Mouse (Mus musculus) CD8-positive naive resting alpha-beta T cell, adult 2 months (primary cell): Measurements from ENCODE around the gene Mapk3.
A peak's percentile ranks its signal among the peaks of the same experiment; 100 is the strongest.

ENCODE experiments used
- DNase-seq, 2 experiments: peaks; one replicate each; pipeline ENCODE4 v3.0.0; 2022; ENCODE audit warnings: low read depth in 2 of 2, low spot score in 2 of 2

The Mapk3 gene

DNA sequence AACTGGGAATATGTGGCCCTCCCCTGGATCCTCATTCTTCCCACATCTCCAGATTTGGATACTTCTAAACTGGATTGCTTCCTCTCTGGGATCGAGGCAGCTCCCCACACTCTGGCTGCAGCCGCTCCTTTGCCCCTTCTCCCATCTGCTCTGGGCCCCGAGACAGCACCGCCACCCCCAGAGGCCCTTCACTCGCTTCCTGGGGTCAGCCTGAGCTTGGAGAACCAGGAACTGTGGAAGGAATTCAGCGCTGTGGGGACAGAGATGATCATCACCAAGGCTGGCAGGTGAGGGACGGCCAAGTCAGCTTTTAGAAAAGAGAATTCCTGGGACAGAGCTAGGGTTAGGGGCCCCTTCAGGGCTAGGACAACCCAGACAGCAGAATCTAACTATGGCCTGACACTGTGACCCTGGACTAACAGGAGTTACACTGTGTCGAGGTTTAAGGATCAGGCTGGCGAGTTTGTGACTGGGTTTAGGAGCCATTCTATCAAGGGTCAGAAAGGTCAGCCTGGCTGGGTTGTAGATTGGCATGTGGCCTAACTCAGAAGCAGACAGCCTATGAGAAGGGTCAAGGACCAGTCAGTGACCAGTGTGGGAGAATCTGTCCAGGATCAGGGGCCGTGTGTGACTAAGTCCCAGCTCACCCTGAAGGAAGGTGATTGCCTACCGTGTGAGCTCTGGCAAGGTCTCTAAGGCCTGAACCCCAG, 22.4 kb downstream of the Mapk3 start:
- DNase-seq, result no peak

DNA sequence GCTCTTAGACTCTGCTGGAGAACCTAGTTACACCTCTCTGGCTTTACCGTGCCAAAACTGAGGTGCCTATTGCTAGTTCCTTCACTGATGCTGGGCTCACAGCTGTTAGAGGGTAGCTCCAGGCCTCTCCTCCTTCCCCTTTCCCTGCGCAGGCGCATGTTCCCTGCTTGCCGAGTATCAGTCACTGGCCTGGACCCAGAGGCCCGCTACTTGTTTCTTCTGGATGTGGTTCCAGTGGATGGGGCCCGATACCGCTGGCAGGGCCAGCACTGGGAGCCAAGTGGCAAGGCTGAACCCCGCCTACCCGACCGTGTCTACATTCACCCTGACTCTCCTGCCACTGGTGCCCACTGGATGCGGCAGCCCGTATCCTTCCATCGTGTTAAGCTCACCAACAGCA, 23.3 kb downstream of the Mapk3 start:
- DNase-seq, result no peak

DNA sequence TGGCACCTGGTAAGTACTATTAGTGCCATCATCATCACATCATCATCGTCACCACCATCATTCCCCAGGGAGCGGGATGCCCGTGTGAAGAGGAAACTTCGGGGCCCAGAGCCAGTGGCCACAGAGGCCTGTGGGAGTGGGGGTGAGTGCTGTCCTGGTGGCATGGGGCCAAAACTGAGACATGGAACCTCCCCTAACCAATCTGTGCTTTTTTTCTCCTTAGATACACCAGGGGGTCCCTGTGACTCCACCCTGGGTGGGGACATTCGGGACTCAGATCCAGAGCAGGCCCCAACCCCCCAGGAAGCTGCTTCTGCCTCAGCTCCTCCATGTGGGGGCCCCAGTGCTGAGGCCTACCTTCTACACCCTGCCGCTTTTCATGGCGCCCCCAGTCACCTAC, 25.1 kb downstream of the Mapk3 start:
- no peak for DNase-seq

DNA sequence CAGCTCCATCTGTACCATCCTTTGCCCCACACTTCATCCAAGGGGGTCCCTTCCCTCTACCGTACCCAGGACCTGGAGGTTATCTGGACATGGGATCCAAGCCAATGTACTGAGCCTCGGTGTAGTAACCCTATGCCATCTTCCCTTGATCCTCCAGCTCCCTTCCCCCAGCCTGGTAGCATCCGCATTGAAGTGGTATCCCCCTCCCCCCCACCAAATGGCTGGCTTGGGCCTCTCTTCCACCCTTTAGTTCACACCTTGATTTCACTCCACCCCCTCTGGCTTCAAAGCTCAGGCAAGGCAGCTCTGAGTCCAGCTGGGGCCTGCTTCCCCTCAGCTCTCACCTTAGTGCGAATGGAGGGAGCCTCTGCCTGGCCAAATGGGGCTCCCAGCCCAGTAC, 25.7 kb downstream of the Mapk3 start:
- no peak for DNase-seq

DNA sequence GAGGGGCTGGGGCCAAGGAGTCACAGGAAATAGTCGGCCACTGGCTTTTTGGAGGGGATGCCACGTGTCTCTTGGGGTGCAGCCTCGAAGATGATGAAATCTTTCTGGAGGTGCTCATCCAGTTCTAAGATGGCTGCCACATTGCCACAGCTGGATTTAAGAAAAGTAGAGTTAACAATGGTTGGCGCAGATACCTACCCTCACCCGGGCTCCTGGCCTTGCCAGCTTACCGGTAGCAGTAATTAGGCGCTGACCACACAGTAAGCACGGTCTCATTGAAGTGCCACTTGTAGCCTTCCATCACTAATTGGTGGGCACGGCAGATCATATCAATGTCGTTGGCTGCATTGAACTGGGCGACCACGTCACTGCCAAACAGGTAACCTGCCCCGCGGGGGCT, 26.7 kb downstream of the Mapk3 start:
- no peak for DNase-seq

DNA sequence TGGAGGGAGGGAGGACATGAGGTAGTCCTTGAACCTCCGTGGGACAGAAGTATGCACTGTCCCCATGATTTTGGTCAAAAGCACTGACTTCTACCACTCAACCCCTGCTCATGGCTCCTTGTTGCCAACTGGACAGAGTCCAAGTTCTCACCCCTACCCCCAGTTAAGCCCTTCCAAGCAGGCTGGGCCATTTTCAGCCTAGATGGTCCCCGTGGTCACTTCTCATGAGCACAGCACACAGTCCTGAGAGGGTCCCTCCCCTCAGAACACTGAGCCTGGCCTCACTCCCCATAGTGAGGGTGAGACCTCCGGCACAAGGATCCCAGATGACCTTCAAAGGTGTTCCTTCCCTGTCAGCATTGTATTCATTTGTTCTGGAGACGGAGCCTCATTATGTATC, 29.7 kb downstream of the Mapk3 start:
- no peak for DNase-seq

DNA sequence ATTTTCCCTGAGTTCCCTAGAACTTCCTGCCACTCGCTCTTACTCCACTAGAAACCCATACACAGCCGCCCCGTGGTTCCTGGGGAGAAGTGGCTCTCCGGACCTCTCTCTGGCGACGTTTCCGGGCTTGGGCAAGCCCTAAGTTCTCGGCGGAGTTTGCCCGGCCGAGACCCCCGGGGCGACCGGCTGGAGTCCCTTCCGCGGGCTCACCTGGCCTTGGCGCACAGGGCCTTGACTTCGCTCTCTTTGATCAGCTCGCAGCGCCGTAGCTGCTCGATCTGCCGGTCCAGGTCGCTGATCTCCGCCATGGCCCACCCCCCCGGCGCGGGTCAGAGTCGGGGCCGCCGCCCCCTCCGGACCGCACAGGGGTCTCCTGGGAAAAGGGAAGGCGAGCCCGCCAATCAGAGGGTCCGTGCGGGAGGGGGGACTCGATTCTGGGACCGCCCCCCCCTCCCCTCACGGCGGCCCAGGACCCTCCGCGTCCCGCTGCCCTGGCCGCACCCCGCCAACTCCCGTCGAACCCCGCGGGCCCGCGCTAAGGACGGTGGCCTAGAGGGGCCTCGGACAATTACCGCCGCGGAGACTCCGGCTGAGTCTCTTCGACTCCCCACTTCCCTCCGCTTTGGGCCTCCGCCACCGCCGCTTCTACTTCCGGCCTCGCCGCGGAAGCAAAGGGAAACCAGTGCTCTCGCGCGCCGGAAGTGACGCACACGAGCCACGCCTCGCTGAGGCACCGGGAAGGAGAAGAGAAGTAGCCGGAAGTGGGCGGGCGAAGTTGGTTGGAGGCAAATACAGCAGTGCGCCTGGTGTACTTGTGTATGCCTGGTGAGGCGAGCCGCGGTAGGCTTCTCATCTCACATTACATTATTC, 32.7 kb downstream of the Mapk3 start, which contains the start of gene Ppp4c:
Gene Ppp4c (minus strand): TSS at position 646 of the 870 bp plus-strand sequence.
- peak; percentile 91 to 95 for DNase-seq

DNA sequence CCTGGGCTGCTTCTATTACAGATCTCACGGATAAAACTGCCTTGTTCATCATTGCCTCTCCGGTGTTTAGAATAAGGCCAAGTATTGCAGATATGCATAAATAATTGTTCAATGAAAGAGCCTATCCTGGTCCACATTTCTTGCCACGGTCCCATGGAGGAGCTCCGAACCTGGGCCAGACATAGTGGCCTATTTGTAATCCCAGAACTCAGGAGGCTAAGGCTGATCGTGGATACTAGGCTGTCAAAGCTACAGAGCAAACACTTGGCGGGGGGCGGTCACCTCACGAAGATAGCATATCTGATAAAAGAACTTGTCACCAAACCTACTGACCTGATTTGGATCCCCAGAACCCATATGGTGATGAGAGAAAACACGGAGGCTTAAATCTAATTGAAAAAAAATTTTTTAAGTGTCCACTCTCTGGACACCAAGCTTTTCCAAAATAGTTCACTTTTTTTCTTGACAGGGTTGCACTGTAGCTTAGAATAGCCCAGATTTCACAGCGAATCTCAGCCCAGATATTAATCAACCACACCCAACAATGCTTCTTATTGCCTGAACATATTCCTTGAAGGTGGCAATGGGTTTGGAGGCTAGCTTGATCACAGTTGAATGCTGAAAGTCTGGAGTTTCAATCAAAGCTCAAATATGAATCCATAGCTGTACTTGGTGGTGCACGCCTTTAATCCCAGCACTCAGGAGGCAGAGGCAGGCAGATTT, 33.5 kb downstream of the Mapk3 start:
- DNase-seq, result no peak

DNA sequence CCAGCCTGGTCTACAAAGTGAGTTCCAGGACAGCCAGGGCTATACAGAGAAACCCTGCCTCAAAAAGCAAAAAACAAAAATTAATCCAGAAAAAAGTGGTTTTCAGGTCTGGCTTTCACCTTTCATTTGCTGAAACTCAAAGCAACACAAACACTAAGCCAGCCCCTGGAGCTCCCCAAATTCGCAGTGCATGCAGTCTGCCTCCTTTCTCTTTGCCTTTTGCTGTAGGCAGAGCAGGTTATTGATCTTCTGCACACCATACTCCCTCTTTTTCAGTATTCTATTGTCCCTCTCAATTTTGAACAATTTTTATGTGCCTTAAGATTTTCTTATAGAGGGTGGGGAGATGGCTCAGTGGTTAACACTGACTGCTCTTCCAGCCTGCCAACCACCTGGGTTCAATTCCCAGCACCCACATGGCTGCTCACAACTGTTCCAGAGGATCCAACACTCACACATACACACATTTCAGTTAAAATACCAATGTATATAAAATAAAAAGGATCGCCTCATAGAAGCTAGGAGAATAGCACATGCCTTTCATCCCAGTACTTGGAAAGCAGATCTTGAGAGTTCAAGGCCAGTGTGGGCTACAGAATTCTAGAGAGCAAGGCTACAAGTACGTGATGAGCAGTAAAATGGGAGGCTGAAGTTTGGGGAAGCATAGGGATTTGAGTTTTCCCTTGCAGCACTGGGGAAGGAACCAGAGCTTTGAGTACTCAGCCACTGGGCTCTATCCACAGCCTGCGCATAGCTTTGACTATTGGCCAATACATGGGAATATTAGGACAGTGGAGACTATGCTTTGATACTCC, 34.3 kb downstream of the Mapk3 start:
- DNase-seq, result no peak

DNA sequence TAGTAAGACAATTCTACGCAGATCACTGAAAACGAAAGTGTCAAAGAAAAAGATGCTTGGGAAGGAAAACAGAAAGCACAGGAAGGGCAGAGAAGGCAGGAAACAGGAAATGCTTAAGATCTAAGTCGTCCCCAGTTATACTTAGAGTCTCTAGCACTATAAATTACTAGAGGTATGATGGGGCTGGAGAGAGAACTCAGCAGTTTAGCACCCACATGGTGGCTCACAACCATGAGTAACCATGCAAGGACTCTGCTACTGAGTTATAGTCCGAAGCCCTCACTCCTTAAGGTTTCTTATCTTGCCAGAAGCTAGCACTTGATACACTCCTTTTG, 34.8 kb downstream of the Mapk3 start:
- no peak for DNase-seq

DNA sequence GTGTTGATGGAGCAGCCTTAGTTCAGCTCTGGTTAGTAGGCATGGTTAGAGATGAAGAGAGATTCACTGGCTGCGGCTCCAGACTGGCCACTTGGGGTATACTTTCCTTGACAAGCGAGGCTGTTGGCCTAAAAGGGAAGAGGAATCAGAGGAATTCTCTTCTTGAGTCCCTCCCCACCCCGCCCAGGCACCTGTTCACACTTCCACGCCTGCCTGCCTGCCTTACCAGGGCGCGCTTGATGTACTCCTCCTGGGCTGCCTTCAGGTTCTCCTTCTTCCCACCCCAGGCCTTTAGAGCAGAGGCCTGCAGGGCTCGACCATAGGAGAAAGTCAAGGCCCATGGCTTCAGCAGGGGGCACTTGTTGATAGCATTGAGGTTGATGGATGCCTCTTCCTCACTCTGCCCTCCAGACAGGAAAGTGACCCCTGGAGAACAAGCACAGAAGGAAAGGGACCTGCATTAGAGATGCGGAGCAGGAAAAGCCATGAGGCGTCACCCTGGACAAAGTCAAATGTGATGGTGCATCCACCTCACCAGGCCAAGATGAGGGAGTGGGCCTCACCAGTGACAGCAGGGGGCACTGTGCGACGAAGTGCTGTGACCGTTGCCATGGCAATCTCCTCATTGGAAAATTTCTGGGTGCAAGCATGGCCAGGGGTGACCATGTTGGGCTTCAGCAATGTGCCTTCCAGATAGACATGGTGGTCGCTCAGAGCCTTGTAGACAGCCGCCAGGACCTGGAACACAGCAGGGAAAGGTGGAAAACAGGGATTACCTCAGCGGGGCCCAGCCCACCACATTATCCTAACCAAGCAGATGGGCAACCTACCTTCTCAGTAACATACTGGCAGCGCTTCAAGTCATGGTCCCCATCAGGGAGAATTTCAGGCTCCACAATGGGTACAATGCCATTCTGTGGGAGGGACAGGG, 36.3 kb downstream of the Mapk3 start:
- no peak for DNase-seq

DNA sequence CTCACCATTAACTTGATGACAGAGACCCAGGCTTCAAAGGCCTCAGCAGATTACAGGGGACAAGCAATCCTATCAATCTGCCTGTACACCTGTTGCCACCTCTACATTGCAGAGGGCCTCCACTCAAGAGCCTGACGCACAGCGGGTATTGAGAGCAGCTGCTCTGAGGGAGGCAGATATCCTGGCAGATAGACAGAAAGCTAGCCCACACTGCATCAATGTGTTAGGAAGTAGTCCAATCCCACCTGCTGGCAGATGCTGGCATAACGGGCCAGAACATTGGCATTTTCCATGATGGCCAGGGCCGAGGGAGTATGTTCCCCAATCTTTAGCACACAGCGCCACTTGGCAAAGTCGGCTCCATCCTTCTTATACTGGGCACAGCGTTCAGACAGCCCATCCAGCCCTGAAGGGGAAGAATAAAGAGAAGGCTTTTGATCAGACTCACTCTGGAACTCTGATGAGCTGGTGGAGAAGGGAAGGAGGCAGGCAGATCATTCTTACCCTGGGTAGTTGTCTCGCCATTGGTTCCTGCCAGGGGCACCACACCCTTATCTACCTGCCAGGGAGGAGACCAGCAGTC, 37.0 kb downstream of the Mapk3 start:
- peak in 1 of 2 experiments; percentile 44 for DNase-seq

DNA sequence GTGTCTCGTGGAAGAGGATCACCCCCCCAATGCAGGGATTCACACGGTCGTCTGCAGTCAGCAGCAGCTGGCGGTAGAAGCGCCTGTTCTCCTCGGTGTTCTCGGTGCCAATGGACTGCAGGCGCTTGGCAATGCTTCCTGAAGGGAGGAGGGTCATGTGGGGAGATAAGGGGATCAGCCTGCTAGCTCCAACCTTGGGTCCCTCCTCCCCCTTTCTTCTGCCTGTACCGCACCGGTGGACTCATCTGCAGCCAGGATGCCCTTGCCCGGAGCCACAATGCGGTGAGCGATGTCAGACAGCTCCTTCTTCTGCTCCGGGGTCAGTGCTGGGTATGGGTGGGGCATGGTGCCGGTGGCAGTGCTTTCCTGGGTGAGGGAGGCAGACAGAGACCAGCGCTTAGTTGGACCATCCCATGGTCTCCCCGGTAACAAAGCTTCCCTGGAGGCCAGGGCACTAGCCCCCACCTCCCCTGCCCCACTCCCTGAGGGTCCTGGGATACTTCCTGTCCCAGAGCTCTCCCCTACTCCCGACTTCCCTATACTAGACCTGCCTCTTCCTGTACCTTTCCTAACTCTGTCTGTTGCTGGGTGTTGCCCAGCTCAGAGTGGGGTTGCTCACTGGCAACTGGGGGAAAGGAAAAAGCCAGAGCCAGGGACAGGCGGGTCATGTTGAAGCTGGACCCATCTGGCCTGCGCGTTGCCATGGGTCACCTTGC, 38.2 kb downstream of the Mapk3 start, which contains the start of gene Fam57b:
Gene Fam57b (plus strand): TSS at position 258 of the 716 bp plus-strand sequence.
- DNase-seq, result no peak

DNA sequence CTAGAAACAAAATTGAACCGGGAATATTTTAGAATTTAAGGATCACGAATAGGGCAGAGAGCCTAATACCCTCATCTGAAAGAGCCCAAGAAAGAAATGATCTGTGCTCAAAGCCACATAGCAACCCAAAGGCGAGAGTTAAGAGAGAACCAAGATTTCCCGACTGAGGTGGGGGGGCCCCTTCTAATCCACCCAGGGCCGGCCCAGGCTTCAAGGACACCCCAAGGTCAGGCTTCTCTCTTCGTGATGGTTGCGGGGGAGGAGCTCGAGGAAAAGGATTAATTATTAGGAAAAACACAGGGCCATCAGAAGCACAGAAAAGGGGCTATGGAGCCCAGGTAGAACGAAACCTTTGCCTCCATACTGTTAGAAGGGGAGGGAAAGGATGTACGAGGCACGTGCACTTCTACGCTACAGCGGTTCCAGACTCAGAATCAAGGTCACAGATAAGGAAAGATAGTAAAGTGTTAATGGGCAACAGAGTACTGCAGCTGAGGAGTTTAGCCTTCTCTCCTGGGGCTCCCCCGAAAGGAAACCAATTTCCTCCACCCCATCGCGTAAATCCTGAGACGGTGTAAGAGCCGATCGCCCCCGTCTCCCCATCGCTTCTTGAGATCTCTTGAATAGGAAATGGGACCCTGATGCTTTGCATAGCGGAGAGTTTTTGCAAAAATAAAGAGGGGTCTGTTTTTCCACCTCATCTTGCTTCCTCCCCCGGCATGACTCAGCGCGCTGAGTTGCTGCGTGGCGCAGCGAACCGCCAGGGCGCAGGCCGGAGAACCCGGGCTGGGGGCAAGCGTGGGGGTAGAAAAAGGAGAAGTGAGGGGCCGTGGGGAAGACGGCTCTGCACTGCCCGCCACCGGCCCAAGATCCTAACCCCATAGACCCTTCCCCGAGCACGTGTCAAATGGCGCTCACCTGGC, 39.0 kb downstream of the Mapk3 start:
- DNase-seq, result peak in 1 of 2 experiments; percentile 31

DNA sequence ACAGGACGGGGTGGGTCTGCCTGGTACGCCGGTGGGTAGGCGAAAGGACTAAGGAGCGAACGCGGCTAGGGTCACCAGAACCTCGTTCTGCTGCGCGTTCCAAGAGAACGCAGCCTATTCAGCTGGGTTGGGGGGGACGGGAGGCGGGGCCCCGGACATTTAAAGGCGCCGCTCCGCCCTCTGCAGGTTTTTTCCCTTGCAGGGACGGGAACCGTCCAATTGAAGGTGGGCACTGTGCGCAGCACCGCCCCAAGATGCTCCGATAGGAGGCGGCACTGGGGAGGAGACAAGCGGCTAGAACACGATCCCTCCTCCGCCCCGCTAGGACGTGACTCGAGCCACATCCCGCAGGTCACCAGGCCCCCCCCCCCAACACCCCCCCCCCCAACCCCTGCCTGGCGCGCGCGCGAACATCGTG, 39.7 kb downstream of the Mapk3 start:
- peak; percentile 92 to 94 for DNase-seq

DNA sequence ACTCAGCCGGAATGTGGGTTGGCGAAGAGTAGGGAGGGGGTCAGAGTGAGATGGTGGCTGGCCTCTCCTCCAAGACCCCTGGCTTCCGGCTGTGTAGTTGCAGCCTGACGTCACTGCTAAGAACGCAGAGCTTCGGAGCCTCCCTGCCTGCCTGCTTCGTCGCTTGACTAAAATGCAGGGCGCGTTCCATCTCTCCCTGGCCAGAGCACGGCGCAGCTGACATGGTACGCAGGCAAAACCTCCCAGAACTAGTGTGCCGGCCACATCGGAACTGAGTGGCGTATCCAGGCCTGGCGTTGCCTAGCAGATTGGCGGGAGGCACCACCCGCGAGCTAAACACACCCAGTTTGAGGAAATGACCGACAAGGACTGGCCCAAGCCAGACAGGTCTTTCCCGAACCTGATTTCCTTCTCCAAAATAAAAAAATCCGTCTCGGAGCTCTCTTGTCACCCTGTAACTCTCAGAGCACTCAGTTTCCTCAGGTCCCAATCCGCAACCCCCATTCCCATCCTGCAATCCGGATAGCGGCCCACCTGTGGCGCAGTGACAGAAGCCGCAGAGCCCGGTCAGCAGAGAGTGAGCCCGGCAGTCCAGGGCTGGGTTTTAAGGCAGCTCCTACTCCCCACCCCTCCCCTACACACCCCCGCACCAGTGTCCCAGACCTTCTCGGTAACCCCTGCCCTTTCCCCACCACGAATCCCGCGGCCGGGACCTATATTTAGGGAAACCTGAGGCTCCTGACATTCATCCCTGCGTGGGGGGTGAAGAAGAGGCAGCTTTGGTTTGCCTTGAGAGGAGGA, 40.3 kb downstream of the Mapk3 start:
- no peak for DNase-seq
